Mouse (Mus musculus) olfactory bulb, adult 2 months (tissue): Measurements from ENCODE around the gene Samd14. TPM values are rescaled to one million over a fixed set of nuclear protein-coding genes. Genes with fewer than 3 reads are reported as not detected.
A peak's percentile ranks its signal among the peaks of the same experiment; 100 is the strongest.

ENCODE experiments used
- H3K27ac ChIP-seq: fragments of 200-500 bp; 2 replicates; pipeline ENCODE4 v1.5.1; 2012; ENCODE audit warnings: low read depth, low read length; ENCODE audit not compliant: insufficient read depth
- H3K4me1 ChIP-seq: fragments of 200-500 bp; 2 replicates; pipeline ENCODE4 v1.6.1; 2012; ENCODE audit warnings: low read length; ENCODE audit not compliant: control insufficient read depth, insufficient read depth
- H3K4me3 ChIP-seq: fragments of 200-500 bp; 2 replicates; pipeline ENCODE4 v1.5.1; 2012; ENCODE audit warnings: mild to moderate bottlenecking, low read depth, low read length, moderate library complexity; ENCODE audit not compliant: insufficient read depth
- CTCF ChIP-seq: fragments of 200-500 bp; IDR thresholded peaks from 2 replicates; pipeline ENCODE4 v1.5.1; 2012; ENCODE audit warnings: low read depth, mild to moderate bottlenecking, low read length, moderate library complexity; ENCODE audit not compliant: insufficient read depth
- POLR2A ChIP-seq: fragments of 200-500 bp; IDR thresholded peaks from 2 replicates; pipeline ENCODE4 v1.6.1; 2012; ENCODE audit warnings: mild to moderate bottlenecking, low read depth, low read length, moderate library complexity; ENCODE audit not compliant: insufficient read depth
- WGBS: fragments of 180-500 bp; shearing (Covaris S2); methylation state at CpG from one replicate; pipeline ENCODE4 v1.1.7; 2018; 5-methylcytosine and 5-hydroxymethylcytosine counted together
- polyA plus RNA-seq: library from polyadenylated mRNA; stranded (reverse); fragments of >200 nt; gene quantifications from 2 replicates; pipeline ENCODE4 v1.2.4, GENCODE M21; 2012; ENCODE audit warnings: low replicate concordance; ENCODE audit not compliant: missing spikeins, insufficient read depth, insufficient read length

Samd14 gene
- polyA plus RNA-seq, 1 experiment, result not detected

DNA sequence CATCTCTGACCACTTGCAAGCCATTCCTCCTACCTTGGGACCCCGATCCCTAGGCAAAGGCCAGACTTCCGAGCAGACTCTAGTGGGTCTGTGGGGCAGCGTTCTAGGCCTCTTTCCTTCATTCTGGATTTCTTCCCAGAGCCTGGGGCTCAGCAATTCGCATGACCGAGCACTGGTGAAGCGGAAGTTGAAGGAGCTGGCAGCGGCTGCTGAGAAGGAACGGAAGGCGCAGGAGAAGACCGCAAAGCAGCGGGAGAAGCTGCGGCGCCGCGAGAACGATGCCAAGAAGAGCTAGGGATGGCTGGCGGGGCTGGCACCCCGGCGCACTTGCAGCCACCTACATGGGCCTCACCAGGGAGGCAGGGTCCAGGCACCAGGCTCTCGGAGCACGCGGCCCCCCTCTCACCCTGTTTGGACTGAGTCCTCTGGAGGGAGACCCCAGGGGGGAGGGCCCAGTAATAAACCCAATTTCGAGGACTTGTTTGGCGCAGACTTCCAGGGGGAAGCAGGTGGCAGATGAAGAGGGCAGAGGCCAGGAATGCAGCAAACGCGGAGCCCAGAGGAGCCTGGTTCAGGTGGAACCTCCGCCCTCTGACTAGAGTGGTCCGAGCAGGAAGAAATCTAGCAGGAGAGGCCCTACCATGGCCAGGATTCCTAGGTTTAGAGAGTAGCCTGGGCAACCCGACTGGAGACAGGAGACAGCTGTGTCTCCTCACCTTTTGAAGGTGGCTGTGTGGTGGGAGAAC is 14.9 kb downstream of the Samd14 start:
- Histone ChIP-seq H3K4me1 (peaks cover 30% of the 10 kb centered on the region), H3K27ac (0 out of 2 replicates have a peak overlapping the region, but pooled peaks have one; percentile 21), H3K4me3 (no peak overlapping the region)
- WGBS, result 36% methylated on average over 29 of the region's 29 CpGs
- TF ChIP-seq CTCF (no peak), POLR2A (no peak)

DNA sequence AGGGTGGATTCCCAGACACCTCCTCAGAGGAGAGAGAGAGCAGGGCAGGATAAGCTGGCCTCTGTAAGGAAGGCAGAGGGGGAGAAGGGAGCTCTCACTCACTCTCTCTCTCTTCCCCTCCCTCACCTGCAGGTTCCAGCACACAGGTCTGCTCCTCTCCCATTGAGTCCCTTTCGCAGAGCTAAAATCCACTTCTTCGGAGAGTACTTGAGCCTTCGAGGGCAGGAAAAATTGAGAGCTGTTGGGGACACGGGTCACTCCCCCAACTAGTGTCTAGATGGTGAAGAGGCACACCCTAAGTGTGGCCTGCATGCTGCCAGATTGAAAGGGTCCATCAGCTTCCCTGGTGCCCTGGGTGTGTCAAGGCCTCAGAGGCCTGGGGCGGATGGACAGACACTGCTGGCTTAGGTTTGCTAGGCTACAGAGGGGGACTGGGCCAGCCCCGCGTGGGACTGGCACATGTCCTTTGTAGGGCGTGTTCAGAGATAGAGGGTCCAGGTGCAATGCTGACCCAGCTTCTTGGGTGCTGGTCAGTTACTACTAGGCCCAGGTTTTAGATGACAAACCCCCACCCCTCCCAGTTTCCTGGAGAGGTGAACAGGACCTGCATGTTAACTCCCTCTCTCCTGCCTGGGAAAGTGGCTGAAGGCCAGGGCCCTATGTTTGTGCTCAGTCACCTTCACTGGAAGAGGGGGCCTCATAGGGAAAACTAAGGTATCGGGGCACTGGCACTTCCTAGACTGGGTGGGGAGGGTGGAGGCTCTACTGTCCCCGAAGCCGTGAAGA is 15.7 kb downstream of the Samd14 start:
- Histone ChIP-seq H3K27ac (no peak overlapping the region), H3K4me1 (peaks cover 30% of the 10 kb centered on the region), H3K4me3 (no peak overlapping the region)
- TF ChIP-seq POLR2A, result no peak
- no peak for TF ChIP-seq CTCF
- 89% methylated on average over 11 of the region's 11 CpGs for WGBS

DNA sequence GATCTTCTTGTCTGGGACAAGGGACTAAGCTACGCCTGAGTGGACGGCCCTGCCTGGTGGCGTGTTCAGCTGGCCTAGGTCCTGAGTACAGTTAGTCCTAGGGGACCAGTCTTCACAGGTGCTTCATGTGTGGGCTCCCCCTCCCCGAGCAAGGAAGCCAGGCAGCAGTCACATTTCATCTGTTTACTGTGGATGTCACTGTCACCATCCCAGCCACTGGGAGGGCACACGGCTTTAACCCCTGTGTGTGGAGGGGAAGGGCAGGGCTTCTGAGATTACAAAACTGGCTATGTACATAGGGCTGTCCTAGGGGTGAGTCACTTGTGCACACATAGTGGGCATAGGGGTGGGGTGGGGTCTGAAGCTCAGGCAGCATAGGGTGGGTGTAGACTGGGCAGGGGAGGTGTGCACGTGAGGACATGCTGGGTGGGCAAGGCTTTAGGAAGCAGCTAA is 16.4 kb downstream of the Samd14 start:
- TF ChIP-seq POLR2A, result no peak
- TF ChIP-seq CTCF, result no peak
- 75% methylated on average over 6 of the region's 6 CpGs for WGBS
- Histone ChIP-seq H3K27ac (no peak overlapping the region), H3K4me3 (no peak overlapping the region), H3K4me1 (peaks cover 30% of the 10 kb centered on the region)

DNA sequence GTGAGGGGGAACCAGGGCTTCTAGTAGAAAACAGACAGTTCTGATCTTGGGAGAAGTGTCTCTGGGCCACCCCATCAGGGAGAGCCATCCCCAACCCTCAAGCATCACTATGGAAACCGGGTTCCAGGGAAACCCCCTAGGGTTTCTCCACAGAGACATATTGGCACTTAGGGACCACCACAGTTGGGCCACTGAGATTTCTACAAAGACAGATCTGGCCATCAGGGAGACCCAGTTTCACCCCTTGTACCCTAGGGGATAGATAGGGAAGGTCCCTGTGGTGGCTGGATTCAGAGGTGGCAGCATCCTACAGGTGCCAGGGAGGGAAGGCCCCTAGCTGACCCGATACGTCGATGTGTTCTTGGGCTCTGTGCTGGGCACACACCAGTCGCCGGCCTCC is 17.2 kb downstream of the Samd14 start:
- WGBS, result 83% methylated on average over 6 of the region's 6 CpGs
- no peak for TF ChIP-seq CTCF
- TF ChIP-seq POLR2A, result no peak
- Histone ChIP-seq H3K27ac (no peak overlapping the region), H3K4me3 (no peak overlapping the region), H3K4me1 (peaks cover 33% of the 10 kb centered on the region)

DNA sequence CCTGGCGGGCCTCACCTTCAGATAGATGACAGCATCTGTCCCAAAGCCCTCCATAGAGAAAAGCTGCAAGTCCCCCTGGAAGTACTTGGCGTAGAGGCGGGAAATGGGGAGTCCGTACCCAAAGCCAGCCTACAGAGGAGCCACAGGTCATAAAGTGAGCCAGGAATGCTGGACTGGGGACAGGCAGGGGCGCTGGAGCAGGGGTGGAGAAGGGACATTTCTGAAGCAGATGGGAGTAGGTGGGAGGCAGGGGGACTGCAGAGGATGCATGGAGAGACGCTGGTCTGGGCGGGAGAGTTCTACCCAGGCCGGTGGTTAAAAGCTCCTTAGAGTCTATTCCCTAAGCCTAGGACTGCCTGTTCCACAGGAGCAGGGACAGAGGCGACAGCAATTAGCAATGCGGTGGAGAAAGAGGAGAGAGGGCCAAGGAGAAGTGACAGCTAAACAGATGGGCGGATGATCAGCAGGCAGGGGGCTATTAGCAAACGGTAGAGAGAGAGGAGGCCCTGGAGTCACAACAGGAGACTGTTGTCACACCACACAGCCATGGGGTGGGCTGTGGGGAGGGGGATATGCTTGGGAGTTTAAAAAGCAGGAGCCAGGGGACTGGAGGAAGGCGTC is 18.3 kb downstream of the Samd14 start:
- Histone ChIP-seq H3K4me1 (peaks cover 37% of the 10 kb centered on the region), H3K4me3 (no peak overlapping the region), H3K27ac (no peak overlapping the region)
- no peak for TF ChIP-seq POLR2A
- 43% methylated on average over 13 of the region's 13 CpGs for WGBS

DNA sequence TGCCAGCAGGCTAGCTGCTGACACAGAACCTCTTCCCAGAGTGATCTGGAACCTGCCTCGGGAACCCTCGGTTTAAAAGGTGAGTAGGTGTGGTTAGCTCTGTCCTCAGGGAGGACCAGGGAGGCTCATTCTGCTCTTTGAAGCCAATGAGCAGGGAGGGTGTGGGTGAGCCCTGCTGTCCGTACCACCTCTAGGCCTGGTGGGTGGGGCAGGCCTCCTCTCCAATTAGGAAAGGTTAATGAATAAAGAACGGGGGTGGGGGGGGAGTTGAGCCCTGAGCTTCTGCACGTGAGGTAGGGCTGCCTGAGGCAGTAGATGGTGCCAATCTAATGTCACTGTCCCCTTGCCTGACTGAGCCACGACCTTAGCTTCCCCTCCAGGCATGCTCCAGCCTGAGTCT is 23.3 kb downstream of the Samd14 start:
- Histone ChIP-seq H3K4me1 (peaks cover 61% of the 10 kb centered on the region), H3K4me3 (no peak overlapping the region), H3K27ac (no peak overlapping the region)
- WGBS, result 39% methylated on average over 6 of the region's 6 CpGs
- TF ChIP-seq POLR2A (no peak), CTCF (no peak)

DNA sequence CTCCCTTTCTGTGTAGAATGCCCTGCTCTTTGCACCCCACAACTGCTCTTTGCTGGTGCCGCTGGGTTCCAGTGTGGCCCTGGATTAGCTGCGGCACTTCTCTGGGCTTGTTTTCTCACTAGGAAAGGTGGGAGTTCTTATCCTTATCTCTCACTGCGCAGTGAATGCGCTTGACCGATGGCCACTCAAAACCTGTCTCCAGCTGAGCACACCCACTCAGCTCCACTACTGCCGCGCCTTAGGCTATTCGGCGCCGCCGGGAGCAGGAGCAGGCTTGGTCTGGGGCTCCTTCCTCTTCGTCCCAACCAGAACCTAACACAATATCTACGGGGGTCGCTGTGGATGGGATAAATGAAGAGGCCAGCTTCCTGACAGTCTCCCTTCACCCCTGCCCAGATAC is 23.9 kb downstream of the Samd14 start:
- peaks cover 58% of the 10 kb centered on the region for H3K4me1 ChIP-seq

DNA sequence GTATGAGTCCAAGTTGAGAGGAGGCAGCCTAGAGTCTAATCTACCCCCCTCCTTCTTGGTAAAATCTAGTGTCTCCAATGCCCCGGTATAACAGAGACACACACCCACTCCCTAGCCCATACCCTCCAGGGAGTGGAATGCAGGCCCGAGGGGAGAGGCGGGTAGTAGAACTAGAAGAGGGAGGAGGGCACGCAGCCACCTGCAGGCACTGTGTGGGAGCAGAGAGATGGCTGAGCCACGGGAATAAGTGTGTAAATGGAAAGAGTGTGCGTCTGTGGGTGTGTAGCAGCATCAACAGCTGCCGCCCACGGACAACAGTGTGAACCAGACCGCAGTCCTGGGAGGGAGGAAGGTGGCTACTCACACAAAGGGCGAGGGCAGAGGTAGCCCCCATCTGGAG is 25.2 kb downstream of the Samd14 start:
- TF ChIP-seq POLR2A, result no peak
- TF ChIP-seq CTCF, result no peak
- peaks cover 59% of the 10 kb centered on the region for H3K4me1 ChIP-seq
- H3K4me3 ChIP-seq, result no peak overlapping the region
- H3K27ac ChIP-seq, result peak overlapping the region; percentile 57
- 33% methylated on average over 10 of the region's 10 CpGs for WGBS

More for the DNA sequence above, 23.9 kb downstream of the Samd14 start:
- WGBS, result 86% methylated on average over 14 of the region's 14 CpGs
- no peak overlapping the region for H3K27ac ChIP-seq
- TF ChIP-seq CTCF, result no peak
- H3K4me3 ChIP-seq, result no peak overlapping the region

DNA sequence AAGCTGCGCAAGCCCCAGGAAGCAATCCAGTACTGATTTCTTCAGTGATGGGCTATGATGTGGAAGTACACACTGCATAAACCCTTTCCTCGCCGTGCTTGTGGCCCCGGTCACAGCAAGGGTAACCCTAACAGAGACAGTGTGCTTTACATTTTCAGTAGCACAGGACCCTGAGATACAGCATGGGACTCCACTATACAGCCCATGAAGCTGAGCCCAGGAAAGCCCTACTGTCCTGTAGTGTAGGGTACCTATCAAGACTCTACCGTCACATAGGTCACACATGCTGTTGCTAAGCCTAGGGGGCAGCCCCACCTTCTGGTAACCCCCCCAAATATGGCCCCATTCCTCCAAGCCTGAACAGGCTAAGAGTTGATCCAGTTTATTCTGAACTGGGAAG is 26.8 kb downstream of the Samd14 start:
- Histone ChIP-seq H3K27ac (no peak overlapping the region), H3K4me3 (no peak overlapping the region), H3K4me1 (peaks cover 64% of the 10 kb centered on the region)
- TF ChIP-seq CTCF, result no peak
- TF ChIP-seq POLR2A, result no peak
- WGBS, result 95% methylated on average over 5 of the region's 5 CpGs
